In genomic region chr7:40575971-40576370, GRCm38 (mm10) we compare ENCODE assay signal across 17 mouse cellular contexts.
"Had no signal": no experiment of that assay in that cellular context is flagged by ENCODE, and none has a peak within 500 bp of the region (broad histone marks: within the 10 kb centered on the region; RNA-seq: fewer than 3 reads in every experiment).

No protein-coding gene starts in this region.

- DNase-seq: gastrocnemius, adult 2 months; gastrocnemius, postnatal 10 days; gastrocnemius, postnatal 25 days; heart, adult 18-20 months; heart, postnatal 10 days; heart, postnatal 4 days; kidney, adult 18-20 months; kidney, adult 8-10 months; kidney, postnatal 10 days; kidney, postnatal 25 days; kidney, postnatal 4 days; liver; liver, embryonic 13.5 days had no signal

- ATAC-seq: hindbrain, embryonic 16.5 days; inflammation-experienced regulatory T-cells, adult 6 months; intestine, embryonic 15.5 days; intestine, postnatal 0 days had no signal
